Mouse (Mus musculus) brain, embryonic 18.5 days (tissue): ENCODE data around the gene Nfia.

Experiments
- DNase-seq: peaks from one replicate; pipeline ENCODE4 v3.0.0-alpha.2; 2012; ENCODE audit warnings: low read depth, low spot score

The Nfia gene

GRCm38 (mm10) chr4:97766100-97766499 is 6.4 kb upstream of the Nfia start:
- DNase-seq, result no peak

- DNase-seq, result no peak
Measured at GRCm38 (mm10) chr4:97767025-97767424, 5.5 kb upstream of the Nfia start.

GRCm38 (mm10) chr4:97767516-97767915 is 5.0 kb upstream of the Nfia start:
- DNase-seq, result no peak

GRCm38 (mm10) chr4:97769861-97770260 is 2.7 kb upstream of the Nfia start:
- DNase-seq, result no peak

GRCm38 (mm10) chr4:97771426-97771825 is 1.1 kb upstream of the Nfia start:
- no peak for DNase-seq

GRCm38 (mm10) chr4:97772084-97772484 is 450 bp upstream of the Nfia start:
- peak; percentile 90 for DNase-seq

GRCm38 (mm10) chr4:97773110-97773593 is 618 bp downstream of the Nfia start:
- DNase-seq, result peak; percentile 96

- no peak for DNase-seq
Measured at GRCm38 (mm10) chr4:97773791-97774190, 1.3 kb downstream of the Nfia start.

GRCm38 (mm10) chr4:97774446-97774950 is 2.0 kb downstream of the Nfia start:
- no peak for DNase-seq

- no peak for DNase-seq
Measured at GRCm38 (mm10) chr4:97775059-97775458, 2.5 kb downstream of the Nfia start.

- no peak for DNase-seq
Measured at GRCm38 (mm10) chr4:97775494-97776265, 3.1 kb downstream of the Nfia start.

GRCm38 (mm10) chr4:97776388-97777080 is 4.0 kb downstream of the Nfia start:
- DNase-seq, result no peak

- no peak for DNase-seq
Measured at GRCm38 (mm10) chr4:97777081-97777705, 4.7 kb downstream of the Nfia start.

- DNase-seq, result no peak
Measured at GRCm38 (mm10) chr4:97777706-97778176, 5.2 kb downstream of the Nfia start, which contains the start of gene E130114P18Rik. E130114P18Rik (minus strand) TSS chr4:97778078.

GRCm38 (mm10) chr4:97778211-97779002 is 5.9 kb downstream of the Nfia start:
- DNase-seq, result no peak

GRCm38 (mm10) chr4:97779003-97779930 is 6.7 kb downstream of the Nfia start:
- DNase-seq, result no peak

- no peak for DNase-seq
Measured at GRCm38 (mm10) chr4:97780024-97780423, 7.5 kb downstream of the Nfia start.

GRCm38 (mm10) chr4:97780666-97781435 is 8.3 kb downstream of the Nfia start:
- DNase-seq, result no peak

GRCm38 (mm10) chr4:97782069-97782468 is 9.5 kb downstream of the Nfia start:
- no peak for DNase-seq
